Mouse (Mus musculus) left cerebral cortex, adult 18-20 months (tissue): ENCODE data around the gene Vps25. TPM values are rescaled to one million over a fixed set of nuclear protein-coding genes. Genes with fewer than 3 reads are reported as not detected.
A peak's percentile ranks its signal among the peaks of the same experiment; 100 is the strongest.

Experiments used
- DNase-seq, 2 experiments: peaks; one replicate each; pipeline ENCODE4 v3.0.0; 2021 to 2022; ENCODE audit warnings: low spot score in 2 of 2, mixed read lengths in 1 of 2
- total RNA-seq, 2 experiments: library from RNA; stranded (reverse); gene quantifications; 2 replicates each; pipeline ENCODE4 v1.2.3; 2021

The Vps25 gene
- total RNA-seq, 2 experiments from 2014 or later: 56.8 to 65.8 TPM

GRCm38 (mm10) chr11:101238071-101238647, 15.3 kb upstream of the Vps25 start:
- DNase-seq: peak; percentile 26 to 39

DNA sequence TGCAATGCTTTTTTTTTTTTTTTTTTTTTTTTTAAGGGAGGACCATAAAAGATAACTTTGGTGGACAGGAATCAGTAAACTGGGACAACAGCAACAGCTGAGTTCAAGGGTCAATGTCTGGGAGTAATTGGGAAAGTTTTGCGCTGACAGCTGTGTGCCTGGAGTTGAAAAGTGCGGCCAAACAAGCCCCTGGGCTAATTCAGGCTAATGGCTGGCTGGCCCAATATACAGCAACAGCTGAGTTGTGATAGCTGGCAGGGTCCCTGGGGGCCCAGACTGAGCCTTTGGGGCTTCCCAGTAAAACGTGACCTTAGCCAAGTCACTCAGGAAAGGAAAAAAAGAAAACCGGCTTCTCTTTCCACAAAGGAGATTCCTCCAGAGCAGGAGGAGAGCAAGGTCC, 8.4 kb upstream of the Vps25 start:
- DNase-seq: no peak

GRCm38 (mm10) chr11:101245855-101246701, 7.4 kb upstream of the Vps25 start, which contains the start of gene Ramp2:
TSS of gene Ramp2 (plus strand) at chr11:101246028.
- DNase-seq: peak in 1 of 2 experiments; percentile 27

DNA sequence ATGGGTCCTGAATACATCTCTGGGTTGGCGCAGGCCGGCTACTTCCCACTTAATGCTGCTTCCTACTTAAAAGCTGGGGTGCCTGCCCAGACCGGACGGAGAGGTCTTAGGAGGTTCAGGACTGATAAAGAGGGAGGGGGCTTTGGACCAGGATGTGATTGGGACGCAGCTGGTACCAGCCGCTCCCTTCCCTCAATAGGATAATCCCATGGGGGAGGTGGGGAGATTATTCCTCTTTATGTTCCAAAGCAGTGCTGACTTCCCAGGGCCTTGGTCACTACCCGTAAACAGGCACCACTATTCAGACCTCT, 6.8 kb upstream of the Vps25 start:
- DNase-seq: no peak

DNA sequence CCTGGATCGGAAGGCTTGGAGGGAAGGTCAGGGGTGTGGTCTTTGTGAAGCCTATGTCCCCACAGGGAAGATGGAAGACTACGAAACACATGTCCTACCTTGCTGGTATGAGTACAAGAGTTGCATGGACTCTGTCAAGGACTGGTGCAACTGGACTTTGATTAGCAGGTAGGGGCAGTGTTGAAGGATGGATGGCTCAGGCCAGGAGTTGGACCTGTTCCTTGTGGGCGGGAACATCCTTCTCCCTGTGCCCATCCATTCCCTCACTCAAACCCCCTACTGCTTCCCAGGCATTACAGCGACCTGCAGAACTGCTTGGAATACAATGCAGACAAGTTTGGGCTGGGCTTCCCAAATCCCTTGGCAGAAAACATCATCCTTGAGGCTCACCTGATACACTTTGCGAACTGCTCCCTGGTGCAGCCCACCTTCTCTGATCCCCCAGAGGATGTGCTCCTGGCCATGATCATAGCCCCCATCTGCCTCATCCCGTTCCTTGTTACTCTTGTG, 5.9 kb upstream of the Vps25 start:
- DNase-seq: no peak

DNA sequence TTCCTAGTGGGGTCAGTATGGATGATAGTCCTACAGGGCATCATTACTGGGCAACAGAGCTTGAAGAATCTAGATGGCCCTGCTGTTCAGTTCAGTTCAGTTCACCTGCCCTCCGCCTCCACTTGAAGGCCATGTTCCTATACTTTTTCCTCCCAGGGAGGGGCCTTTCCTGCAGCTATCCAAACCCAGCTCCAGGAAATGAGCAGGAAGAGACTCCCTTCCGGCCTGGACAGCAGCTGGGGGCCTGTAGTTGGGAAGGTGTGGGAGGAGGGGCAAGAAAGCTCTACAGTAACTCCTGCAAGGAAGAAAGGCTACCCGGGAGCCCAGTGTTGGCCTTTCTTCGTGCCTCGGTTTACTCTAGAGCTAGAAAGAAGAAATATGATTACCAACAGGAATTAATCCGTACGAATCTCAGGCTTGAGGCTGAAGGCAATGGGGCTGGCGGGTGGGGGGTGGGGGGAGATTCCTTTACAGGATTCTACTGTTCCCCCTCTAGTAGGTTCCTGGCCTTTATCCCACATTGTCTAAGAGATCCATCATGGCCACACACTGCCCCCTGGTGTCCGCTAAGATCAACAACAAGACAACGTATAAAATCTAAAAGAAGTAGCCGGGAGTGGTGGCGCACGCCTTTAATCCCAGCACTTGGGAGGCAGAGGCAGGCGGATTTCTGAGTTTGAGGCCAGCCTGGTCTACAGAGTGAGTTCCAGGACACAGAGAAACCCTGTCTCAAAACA, 5.1 kb upstream of the Vps25 start:
- peak; percentile 60 to 73 for DNase-seq

DNA sequence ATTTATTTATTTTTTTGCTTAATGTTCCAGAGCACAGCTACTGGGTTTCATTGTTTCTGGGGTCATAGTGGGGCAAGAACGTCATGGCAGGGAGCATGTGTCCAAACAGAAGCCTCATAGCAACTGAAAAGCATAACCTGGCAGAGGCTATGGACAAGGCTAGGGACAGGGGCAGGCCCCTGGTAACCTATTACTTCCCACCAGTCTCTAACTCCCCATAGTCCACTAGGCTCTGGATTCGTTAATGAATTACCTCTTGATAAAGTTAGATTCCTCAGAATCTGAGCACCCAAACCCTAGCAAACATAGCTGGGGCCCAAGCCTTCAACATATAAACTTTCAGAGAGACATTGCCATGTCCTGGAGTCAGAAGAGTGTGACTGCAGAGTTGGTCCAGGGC, 2.5 kb upstream of the Vps25 start:
- no peak for DNase-seq

- DNase-seq: no peak
Observed at GRCm38 (mm10) chr11:101252941-101253340, 566 bp upstream of the Vps25 start.

DNA sequence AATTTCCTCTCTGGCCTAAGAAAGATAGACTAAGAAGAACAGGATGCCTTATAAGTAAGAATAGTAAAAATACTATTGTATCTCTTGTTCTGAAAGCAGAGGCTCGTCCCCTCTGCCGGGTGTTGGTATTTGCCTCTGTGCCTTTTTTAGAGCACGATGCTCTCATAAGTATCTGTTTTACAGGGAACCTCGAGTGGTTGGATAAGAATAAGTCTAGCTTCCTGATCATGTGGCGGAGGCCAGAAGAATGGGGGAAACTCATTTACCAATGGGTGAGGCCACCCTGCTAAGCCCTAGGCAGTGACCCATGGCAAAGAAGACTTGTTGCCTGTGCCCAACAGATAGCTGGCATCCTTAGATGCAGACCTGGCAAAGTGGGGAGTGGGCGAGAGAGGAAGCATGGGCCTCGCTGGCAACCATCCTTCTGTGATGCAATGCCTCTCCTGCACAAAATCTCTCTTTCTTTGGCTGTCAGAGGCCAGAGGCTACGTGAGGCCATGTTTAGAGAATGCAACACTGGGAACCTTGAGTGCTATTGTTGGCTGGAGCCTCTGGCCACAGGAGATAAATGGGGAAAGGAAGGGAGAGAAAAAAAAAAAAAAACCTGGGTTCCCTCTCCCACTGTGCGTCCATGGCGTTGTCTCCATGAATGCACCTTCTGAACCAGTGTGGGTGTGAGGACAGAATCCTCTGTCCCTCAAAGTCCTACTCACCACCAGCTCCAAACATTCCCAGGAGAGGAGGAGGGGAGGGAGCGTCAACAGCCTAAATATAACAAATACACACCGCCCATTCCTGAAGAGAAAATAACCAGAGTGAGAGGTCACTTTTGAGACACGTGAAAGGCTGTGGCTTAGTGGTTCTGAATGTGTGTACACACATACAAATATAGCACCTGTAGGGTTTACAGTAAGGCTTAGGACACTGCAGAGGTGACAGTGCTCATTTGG, 2.6 kb downstream of the Vps25 start:
- no peak for DNase-seq

DNA sequence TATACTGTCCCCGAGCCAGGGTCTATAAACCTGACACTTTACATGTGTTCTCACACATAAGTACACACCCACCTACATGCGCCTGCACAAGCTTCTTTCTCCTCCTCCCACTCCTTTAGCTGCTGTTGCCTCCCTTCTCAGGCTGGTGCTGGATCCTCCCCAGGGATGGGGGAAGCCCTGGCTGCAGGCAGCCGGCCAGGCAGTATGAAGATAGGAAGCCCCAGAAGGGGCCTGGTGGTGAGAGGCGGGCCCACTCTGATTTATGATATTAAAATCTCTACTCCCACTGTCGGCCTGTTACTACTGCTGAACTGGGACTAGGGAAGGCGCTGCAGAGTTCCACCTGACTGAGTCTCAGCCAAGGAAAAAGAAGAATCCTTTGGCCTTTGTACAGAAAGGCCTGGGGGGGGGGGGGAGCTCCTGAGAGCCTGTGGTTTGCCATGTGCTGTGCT, 5.8 kb downstream of the Vps25 start:
- DNase-seq: peak; percentile 61 to 78

- DNase-seq: no peak
Observed at GRCm38 (mm10) chr11:101259948-101260825, 6.7 kb downstream of the Vps25 start, which contains the start of gene Wnk4. TSS of gene Wnk4 (plus strand) at chr11:101260567.

DNA sequence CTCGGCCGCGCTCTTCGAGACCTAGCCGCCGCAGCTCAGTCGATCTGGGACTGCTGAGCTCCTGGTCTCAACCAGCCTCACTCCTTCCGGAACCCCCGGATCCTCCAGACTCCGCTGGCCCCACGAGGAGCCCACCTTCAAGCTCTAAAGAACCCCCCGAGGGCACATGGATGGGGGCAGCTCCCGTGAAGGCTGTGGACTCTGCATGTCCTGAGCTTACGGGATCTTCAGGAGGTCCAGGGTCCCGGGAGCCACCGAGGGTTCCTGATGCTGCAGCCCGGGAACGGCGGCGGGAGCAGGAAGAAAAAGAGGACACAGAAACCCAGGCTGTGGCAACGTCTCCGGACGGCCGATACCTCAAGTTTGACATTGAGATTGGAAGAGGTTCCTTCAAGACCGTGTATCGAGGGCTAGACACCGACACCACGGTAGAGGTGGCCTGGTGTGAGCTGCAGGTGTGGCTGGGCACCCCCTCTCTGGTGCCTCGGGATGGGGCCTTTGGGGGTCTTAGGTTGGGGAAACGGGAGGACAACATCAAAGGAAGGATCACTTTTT, 7.4 kb downstream of the Vps25 start:
- DNase-seq: no peak

DNA sequence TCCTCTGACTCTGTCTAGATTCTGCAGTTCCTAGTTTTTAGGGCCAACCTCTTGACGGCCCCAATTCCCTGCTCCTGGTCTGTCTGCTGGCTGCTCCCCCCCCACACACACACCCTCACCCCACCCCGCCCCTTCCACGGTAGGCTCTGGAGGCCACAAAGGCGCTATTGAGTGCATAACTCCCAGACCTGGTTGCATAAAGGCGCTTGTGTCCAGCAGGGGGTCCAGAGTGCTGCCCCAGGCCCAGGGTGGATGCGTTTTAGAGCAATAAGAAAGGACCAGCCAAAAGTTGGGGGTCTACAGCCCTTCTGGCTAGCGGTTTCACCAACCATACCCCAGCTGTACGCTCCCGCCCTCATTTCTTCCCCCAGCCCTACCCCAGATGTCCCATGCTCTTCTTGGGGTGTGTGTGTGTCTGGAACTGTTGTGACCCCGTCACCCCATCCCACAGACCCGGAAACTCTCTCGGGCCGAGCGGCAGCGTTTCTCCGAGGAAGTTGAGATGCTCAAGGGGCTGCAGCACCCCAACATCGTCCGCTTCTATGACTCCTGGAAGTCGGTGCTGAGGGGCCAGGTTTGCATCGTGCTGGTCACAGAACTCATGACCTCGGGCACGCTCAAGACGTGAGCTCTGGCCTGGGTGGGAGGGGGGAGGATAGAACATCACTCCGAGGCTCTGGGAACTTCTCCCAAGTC, 8.9 kb downstream of the Vps25 start:
- DNase-seq: no peak

DNA sequence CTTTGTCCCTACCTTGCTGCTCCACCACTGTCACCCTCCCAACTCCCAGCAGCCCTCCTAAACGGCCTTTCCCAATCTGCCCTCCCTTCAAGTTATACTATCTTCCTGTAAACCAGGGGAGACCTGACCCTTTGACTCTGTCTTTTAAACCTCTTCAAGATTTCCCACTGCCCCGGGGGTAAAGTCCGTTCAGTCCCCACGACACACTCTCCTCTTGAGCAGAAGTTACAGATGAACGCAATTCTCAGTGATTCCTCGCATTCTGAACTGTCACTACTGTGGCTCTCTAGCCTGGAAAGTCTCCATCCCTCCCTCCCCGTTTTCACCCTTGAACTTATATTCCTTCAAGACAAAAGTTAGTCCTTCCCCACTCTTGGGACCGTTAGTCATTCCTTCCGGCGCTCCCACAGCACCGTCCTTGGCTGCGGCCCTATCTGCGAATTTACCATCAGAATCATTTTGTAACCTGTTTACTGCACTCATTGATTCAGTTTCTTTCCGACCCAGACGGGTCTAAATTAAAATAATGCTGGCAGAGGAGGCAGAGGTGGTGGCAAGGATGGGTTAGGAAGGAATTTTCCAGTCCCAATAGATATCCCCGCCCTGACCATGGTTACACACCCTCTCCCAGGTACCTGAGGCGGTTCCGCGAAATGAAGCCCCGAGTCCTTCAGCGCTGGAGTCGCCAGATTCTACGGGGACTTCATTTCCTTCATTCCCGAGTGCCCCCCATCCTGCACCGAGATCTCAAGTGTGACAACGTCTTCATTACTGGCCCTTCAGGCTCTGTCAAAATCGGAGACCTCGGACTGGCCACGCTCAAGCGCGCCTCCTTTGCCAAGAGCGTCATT, 9.9 kb downstream of the Vps25 start:
- DNase-seq: no peak

DNA sequence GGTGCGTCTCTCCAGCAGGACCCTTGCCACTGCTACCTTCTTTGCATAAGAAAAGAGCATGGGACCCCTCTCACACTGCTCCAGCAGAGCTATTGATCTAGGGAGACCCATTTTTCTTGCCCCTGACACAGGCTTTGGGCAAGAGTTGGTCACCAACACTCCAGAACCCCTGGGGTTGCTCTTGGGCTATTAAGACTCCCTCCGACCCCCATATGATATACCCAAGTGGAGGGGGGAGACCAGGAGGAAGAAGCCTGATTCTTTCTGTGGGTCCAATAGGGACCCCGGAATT, 10.4 kb downstream of the Vps25 start:
- no peak for DNase-seq

DNA sequence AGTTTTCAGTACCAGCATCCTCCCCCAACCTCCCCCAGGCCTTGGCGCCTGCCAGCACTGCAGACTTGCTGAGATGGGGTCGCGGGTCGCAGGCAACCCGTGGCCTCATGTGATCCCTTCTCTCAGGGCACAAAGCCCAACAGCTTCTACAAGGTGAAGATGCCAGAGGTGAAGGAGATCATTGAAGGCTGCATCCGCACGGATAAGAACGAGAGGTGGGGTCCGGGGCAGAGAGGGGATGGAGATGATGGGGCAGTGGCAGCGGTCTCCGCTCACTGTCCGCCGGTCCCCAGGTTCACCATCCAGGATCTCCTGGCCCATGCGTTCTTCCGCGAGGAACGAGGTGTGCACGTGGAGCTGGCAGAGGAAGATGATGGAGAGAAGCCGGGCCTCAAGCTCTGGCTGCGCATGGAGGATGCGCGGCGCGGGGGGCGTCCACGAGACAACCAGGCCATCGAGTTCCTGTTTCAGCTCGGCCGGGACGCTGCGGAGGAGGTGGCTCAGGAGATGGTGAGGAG, 11.5 kb downstream of the Vps25 start:
- DNase-seq: no peak

GRCm38 (mm10) chr11:101265906-101266305, 12.4 kb downstream of the Vps25 start:
- DNase-seq: no peak
